Mouse (Mus musculus) neutrophil, adult 5-6 weeks (primary cell): ENCODE measurements around the gene Dclk1. TPM values are rescaled to one million over a fixed set of nuclear protein-coding genes. Genes with fewer than 3 reads are reported as not detected.

ENCODE experiments used
- ATAC-seq: fragments of 151-379, 151-347 bp; 2 replicates; pipeline ENCODE4 v1.8.0; 2017; ENCODE audit warnings: mild to moderate bottlenecking, moderate TSS enrichment; ENCODE audit not compliant: insufficient number of reproducible peaks, poor library complexity, low FRiP score, severe bottlenecking; ENCODE audit errors: extremely low read depth
- total RNA-seq: library from RNA; stranded (forward); fragments of 200-1000 nt; gene quantifications from 2 replicates; pipeline ENCODE4 v1.2.3, GENCODE M21; 2017

Dclk1 gene
- total RNA-seq, 1 experiment from 2014 or later, result 0.23 TPM

DNA sequence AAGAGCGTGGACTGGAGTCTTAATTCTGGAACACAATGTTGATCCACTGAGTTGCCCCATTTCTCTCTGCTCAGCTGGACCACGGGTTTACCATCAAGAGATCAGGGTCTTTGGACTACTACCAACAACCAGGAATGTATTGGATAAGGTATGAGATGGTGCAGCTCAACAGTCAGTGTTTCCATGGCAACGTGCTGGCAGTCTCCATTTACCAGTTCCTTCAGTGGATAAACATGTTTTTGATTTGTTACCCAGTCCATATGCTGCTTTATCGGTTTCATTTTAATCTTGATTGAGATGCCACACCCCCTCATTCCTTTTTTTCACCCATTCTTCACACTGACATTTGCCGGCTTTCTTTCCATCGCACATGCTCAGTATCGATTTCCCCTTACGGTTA, 279.6 kb downstream of the Dclk1 start:
- ATAC-seq, result no peak

DNA sequence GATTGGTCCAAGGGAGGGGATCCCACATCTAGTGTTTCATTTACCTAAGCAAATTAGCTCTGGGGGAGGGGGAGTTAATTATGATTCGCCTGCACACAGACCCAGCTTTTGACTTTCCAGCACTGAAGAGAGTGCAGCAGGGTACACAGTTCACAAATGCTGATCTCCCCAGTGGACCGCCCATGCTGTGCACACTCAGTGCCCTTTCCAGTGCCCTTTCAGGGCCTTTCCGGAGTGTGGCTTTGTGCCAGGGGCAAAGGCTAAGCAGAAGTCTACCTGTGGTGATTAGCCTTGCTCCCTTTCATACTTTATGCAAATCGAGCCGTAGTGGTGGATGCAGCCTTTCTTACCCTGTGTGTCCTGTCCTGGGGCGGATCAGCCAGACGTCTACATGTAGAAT, 281.1 kb downstream of the Dclk1 start:
- no peak for ATAC-seq

DNA sequence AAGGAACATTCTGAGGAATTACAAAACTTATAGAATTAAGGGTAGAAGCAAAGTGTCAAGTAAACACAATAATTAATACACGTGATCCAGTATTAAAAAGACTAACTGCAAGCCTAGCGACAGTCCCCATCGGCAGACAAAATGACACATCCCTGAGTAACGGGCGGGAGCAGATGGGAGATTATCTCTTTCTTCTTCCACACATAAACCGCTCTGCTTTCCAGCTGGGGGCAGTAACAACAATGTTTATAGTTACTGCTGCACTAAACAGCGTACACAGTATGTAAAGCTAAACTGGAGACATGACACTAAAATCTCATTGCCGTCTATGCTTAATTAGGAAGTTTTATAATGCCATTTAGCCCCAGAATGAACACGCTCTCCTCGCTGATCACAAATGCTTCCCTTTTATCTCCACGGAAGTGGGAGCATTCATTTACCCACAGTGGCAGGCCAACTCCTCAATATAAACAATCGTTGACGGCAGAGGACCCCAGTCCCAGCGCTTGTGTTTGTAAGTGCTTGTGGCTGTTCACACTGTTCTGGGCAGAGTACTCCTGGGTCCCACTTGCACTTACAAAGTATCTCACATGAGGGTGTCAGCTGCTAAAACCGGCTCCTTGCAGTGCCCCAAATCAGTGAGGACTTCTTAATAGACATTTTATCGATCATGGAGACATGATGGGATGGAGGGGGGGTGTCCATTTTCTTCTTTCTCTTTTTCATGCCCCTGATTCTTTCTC, 281.7 kb downstream of the Dclk1 start:
- ATAC-seq, result no peak

DNA sequence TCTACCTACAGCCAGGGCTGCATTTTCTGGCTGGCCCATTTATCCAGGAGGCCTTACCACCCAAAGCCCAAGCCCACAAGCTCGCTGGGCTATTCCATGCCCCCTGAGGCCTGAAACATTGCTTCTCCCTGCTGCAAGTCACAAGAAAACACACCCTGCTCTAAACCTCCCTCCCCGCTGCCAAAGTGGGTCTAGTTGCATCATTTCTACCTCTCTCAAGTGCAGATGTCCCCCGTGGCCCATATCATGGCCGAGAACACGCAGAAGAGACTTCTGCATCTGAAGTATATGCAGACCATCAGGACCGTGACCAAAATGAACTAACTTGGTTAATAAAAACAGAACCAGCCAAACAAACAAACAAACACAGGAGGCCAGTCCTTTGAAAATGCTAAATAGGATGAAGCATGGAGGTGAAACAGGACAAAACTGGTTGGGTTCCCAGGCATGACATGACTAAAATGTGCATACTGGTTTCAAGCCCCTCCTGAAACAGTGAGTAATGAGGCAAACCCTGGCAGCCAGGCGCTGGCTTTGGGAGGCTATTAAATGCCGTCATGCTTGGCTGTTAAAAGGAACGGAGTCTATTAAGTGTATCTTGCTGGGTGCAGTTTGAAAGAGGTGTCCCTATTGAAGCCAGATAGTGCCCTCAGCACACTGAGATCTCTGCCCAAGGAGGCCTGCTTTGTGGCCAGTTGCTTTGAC, 282.5 kb downstream of the Dclk1 start:
- no peak for ATAC-seq

DNA sequence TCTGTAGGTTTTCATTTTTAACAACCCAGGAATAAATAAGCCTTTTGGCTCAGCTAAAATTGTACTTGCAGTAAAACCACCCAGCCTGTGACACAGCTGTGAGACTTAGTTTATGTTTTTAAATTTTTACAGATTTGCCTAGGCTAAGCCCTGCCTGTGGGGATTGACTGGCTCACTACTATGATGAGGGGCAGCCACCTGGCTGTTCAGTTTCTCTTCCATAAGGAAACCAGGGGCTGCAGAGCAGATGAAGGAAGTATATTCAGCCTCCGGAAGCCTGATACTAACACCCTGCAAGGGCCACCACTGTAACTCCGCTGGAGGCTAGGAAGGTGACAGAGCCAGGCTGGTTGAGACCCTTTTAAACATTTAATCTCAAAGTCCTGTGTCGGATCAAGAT, 284.3 kb downstream of the Dclk1 start:
- ATAC-seq, result no peak

DNA sequence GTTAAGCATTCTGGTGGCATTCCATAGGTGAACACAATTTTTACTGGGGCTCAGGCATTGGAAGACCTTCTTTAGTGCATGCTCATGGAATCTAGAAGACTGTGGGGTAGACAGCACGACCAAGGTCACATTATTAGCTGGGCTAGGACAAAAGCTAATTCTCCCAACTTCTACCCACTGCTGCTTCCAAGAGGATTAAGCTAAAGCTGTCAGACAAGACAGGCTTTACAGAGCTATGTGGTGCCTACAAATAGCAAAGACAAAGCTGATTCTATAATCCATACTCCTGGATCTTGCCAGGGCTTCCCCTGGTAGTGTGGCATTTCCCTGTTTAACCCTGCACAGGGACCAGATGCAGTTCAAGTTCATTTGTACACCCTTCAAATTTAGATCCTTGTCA, 285.4 kb downstream of the Dclk1 start:
- ATAC-seq, result no peak

DNA sequence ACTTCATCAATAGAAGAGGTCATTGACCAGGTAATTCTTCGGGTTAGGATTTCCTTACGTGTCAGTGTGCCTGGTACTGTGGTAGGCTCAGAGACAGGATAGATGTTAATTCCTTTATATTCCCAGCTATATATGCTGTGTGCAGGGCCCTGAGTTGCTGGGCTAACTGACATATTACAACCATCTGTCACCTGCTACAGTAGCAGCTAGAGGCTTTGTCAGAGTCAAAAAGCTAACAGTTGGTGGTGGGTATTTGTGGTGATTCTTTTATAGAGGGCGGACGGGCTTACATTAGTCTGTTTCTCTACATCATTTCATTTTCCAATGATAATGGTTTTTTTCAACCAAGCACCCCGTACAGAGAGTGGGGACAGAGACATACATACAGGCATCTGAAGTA, 285.8 kb downstream of the Dclk1 start:
- no peak for ATAC-seq

DNA sequence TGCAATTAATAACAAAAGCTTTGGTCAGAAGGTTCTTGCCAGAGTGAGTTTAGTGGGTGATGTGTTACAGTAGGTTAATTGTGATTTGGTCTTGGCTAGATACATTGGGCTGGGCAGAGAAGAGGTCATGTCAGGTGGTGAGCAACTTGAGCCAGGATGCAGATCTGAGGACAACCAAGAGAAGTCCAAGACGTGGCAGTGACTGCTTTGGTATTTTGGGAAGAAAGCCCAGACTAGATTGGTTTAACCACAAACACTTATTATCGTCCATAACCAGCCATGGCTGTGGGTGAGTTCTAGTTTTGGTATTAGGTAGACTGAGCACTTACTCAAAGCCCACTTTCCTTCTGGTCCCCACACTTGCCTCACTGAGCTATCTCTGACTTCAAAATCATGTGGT, 287.2 kb downstream of the Dclk1 start:
- no peak for ATAC-seq

DNA sequence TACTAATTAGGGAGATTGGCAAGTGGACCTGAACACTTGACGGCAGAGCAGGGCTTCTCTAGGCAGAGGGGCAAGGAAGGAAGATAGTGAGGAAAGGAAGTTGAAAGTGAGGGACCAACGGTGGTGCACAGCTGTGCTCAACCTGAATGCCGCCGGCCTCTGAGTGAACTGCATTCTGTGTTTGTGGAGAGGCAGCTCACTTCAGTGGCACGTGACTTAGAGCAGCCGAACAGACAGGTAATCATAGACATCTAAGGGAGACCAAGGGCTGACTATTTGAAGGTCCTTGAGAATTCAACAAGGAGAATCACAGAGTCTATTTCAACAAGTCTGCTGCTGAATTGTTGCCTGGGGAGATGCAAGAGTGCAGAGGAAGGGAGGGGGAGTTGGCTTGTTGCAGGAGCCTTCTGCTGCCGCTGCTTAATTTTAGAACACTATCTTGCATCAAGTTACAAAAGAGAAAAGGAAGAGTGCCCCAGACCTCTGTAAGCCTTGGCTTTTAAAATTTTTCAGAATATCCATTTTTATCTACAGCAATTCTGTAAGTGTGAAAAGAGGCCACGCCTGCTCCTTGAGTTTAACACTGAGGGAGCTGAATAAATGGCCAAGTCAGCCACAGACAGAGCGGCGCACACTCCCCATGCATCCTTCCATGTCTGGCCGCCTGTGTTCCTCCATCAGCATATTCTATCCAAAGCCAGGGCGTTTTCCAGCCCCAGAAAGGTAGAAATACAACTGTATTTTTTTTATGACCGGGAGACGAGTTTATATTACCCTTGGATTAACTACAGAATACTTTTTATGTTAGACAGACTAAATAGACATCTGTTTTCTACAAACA, 289.3 kb downstream of the Dclk1 start:
- no peak for ATAC-seq

DNA sequence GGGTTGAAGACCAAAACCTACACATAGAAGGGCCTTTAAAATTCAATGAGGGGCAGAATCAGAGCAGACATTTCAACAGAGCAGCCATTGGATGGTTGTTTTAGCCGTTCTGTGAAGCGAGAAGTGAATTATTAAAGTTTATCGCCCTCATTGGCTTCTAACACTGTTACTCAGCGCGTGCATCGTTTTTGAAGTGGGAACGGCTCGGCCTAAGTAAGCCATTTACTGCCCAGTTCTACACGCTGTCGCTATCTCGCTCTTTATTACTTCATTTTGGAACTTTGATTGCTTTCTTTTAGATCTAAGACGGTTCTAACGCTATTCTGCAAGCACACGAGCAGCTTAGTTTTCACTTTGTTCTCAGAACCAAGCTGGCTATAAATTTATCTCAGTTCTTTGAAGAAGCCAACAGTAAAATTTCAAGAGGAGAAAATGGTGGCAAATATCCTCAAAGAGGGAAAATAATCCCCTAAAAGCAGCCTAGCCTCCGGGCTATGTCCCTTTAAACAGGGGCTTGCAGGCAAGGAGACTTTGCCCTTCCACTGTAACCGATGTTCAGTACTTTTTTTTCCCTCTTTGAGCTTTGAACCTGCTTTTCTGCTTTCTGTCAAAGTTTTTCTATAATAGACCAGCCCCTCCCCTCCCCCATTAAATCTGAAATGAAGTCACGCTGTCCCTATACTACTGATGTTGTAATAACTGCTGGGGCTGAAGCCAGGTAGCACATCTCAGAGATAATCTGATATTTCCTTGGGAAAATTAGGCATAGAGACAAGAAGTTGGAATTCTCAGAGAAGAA, 290.2 kb downstream of the Dclk1 start:
- ATAC-seq, result no peak

DNA sequence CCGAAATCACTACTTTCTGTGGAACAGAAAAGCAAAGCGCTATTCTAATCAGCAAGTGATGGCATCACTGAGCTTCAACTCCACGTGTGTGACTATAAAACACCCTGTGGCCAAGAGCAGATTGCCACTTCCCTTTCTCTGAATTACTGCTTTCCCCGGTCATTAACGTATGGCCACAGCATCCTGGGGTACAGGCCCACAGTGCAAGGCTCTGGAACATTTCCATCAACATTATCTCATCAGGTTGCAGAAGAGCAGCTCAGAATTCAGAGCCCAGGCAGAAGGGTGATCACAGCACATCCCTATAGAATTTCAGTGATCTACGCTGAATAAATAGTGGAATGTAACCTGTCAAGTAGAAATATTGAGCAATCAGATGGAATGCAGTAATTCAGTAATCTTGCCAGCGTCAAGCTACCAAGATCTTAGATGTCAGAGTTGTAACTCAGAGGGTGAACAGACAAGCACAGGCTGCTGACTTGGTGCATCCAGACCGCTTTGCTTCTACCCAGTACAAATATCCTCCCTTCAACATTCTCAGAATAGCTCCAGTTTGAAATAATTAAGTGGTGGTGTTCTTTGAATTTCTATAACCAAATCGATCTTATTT, 293.5 kb downstream of the Dclk1 start:
- no peak for ATAC-seq

DNA sequence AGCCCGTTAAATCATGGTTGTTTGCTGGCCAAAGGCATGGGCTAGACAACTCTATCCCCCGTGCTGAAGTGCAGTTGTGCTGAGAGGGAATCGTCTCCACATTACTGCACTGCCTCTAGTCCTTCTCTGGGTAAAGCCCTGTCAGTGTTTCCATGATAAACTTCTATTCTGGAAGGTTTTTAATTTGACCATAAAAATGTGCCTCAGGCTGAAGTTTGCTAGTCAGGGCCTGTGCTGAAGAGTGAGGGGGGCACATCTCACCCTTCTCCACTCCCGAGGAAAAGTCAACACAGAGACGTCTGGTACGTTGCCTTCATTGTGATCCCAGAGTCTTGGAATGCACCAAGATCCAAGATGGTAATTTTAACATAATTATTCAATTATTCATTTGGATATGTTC, 294.7 kb downstream of the Dclk1 start:
- ATAC-seq, result no peak

DNA sequence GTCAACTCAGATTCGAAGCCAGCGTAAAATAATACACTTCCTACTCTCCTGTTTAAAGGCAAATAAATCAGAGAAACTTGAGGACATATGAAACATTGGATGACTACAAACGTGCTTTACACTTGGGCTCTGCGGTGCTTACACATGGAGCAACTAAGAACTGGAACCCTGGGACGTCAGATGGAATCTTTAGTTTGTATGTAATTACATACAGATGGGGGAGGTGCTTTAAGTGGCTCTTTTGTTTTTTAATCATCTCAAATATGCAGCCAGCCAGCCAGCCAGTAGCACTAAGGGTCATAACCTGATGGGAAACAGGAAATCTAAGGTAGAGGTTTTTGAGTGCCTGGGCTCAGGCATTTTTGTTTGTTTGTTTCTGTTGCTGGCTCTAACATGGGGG, 295.6 kb downstream of the Dclk1 start:
- ATAC-seq, result no peak

DNA sequence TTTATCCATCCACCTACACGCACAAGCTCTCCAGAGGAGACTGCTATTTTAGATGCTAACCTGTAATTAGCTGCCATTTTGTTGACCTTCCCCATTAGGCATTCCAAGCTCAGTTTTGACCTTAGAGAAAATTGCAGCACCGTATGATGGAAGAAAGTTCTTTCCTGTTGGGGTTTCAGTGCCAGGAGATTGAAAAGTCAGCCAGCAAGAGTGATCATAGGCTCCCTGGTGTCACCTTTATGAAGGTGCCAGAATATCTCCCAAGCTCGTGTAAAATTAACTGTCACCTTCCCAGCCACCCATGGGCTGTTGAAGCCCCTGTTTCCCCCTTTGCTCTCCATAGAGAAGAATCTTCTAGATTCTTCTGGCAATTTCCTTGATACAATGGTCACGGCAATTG, 297.2 kb downstream of the Dclk1 start:
- ATAC-seq, result no peak

DNA sequence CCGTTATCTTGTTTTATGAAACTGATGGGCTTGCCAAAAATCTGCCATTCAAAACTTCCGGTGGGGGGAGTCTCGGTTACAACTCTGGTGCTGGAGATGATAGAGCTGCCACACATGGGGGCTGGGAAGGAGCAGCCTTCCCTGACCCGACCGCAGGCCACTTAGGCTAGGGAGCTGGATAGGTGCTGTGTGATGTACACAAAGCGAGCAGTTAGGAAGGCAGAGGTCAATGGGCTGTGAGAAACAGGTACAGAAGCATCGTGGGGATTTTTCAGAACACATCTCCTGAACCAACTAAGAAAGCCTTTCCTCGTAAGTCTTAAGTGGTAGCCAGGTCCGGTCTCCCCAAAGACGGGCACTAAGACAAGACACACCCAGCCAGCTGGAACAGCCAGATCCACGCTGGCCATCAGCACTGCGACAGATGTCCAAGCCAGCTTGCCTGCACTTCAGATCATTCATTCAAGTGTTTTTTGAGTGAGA, 297.7 kb downstream of the Dclk1 start:
- no peak for ATAC-seq

DNA sequence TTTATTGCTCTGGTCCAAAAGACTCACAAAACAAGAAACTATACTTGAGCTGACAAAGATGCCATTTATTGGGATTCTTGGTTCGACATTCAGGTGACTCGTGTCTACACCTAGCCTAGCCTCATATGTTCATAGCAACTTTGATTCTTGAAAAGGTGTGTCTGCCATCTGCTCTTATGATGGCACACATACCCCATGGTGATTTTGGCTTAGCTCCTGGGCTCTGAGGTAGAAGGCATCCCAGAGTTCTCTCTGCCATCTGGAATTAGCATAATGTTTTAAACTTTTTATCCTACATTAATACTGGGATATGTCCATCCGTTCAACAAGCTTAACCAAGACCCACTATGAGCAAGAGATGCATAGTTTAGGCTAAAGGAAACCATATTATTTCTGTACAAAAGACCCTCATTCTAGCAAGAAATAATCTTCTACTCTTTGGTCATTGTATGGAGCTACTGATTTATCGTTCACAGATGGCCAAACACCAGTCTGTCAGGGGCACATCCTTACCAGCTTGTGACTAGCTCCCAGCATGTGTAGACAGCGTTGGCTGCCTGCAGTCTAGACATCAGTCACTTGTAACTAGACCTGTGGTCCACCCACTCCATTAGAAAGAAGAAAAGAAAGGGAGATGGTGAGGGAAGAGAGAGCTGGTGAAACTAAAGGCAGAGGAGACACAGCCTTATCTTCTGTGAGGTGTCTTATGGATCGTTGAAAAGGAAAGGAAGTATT, 298.4 kb downstream of the Dclk1 start:
- ATAC-seq, result no peak

DNA sequence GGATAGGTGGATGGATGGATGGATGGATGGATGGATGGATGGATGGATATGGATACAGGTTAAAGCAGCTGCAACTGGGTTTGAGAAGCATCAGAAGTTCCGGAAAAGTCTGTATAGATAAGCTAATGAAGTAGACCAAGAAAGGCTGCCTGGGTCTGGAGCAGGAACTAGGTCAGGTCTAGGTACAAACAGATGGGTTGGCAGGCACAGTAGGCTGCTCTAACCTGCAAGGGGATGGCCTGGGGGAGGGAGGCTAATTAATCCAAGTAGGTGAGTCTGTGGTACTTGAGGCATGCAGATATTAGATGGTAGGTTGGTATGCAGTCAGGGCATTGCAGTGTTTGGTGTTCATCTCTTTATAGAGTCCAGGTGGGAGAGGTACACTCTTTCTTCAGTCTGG, 299.6 kb downstream of the Dclk1 start:
- no peak for ATAC-seq

DNA sequence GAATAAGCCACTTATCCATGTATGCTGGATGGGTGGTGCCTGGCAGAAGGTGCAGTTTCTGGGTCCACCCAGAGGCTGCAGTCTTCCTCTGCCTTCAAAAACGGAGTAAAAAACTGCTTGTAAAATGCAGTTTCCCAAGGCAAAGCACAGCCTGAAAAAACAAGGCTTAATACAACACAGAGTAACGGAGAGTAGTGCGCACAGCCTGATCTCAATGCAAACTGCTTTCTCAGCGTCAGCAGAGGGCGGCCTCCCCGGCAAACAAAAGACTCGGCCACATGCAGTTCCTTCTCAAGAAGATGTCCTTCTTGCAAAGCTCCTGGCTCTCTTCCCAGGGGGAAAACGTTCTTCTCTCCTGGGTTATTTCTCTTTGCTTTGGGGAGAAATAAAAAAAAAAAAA, 300.1 kb downstream of the Dclk1 start:
- no peak for ATAC-seq
